Mouse (Mus musculus): Measurements from ENCODE around the gene Pdzrn4. TPM values are rescaled to one million over a fixed set of nuclear protein-coding genes. Genes with fewer than 3 reads are reported as not detected.

The Pdzrn4 gene
- total and polyA plus RNA-seq, 3 experiments: 0.90 to 3.5 (median 2.7) TPM

GRCm38 (mm10) chr15:92696276-92696956 is 299.7 kb downstream of the Pdzrn4 start:
- intact Hi-C loops (cut with DNase I): no loop called here
- WGBS: 25% methylated on average over 10 of the region's 10 CpGs
- no peak overlapping the region for H3K9ac ChIP-seq (ENCODE audit: low read depth, low read length)

GRCm38 (mm10) chr15:92704146-92704545 is 307.5 kb downstream of the Pdzrn4 start:
- Histone ChIP-seq H3K79me2 (replicated peaks; ENCODE audit: control insufficient read depth, insufficient read depth, low read length) (no peaks in the 10 kb centered on the region), H3K27me3 (ENCODE audit: control insufficient read depth, insufficient read depth, low read length) (no peaks in the 10 kb centered on the region), H3K27ac (no peak overlapping the region), H3K36me3 (ENCODE audit: control insufficient read depth, insufficient read depth, low read length) (no peaks in the 10 kb centered on the region), H3K4me1 (ENCODE audit: control insufficient read depth, insufficient read depth, low read length) (no peaks in the 10 kb centered on the region), H3K9ac (ENCODE audit: low read depth, low read length) (no peak overlapping the region), H3K4me3 (no peak overlapping the region)
- no peak for DNase-seq
- intact Hi-C loops (cut with DNase I): no loop called here
- whole genome bisulfite sequencing: 78% methylated on average over 8 of the region's 8 CpGs
- TF ChIP-seq EP300 (IDR thresholded peaks at IDR 0.05; ENCODE audit: insufficient read depth, low read depth, low read length) (no peak), CTCF (IDR thresholded peaks at IDR 0.05) (no peak), POLR2A (IDR thresholded peaks at IDR 0.05; ENCODE audit: insufficient read depth, low read depth, low read length) (no peak)

More at GRCm38 (mm10) chr15:92696276-92696956, 299.7 kb downstream of the Pdzrn4 start:
- no peak for DNase-seq
- no peaks in the 10 kb centered on the region for H3K36me3 ChIP-seq (ENCODE audit: control insufficient read depth, insufficient read depth, low read length)
- no peak overlapping the region for H3K4me3 ChIP-seq
- no peaks in the 10 kb centered on the region for H3K27me3 ChIP-seq (ENCODE audit: control insufficient read depth, insufficient read depth, low read length)
- TF ChIP-seq EP300 (IDR thresholded peaks at IDR 0.05; ENCODE audit: insufficient read depth, low read depth, low read length): no peak
- TF ChIP-seq CTCF (IDR thresholded peaks at IDR 0.05): no peak
- TF ChIP-seq POLR2A (IDR thresholded peaks at IDR 0.05; ENCODE audit: insufficient read depth, low read depth, low read length): no peak
- H3K79me2 ChIP-seq (replicated peaks; ENCODE audit: control insufficient read depth, insufficient read depth, low read length): no peaks in the 10 kb centered on the region
- H3K4me1 ChIP-seq (ENCODE audit: control insufficient read depth, insufficient read depth, low read length): peaks cover 1% of the 10 kb centered on the region
- no peak overlapping the region for H3K27ac ChIP-seq

- no peaks in the 10 kb centered on the region for H3K27me3 ChIP-seq (ENCODE audit: control insufficient read depth, insufficient read depth, low read length)
- no peak for DNase-seq
- intact Hi-C loops (cut with DNase I): no loop called here
- no peak for TF ChIP-seq CTCF (IDR thresholded peaks at IDR 0.05)
- TF ChIP-seq POLR2A (IDR thresholded peaks at IDR 0.05; ENCODE audit: insufficient read depth, low read depth, low read length): no peak
- no peak for TF ChIP-seq EP300 (IDR thresholded peaks at IDR 0.05; ENCODE audit: insufficient read depth, low read depth, low read length)
- WGBS: 68% methylated on average over 2 of the region's 2 CpGs
- H3K9ac ChIP-seq (ENCODE audit: low read depth, low read length): no peak overlapping the region
- H3K27ac ChIP-seq: no peak overlapping the region
- H3K4me3 ChIP-seq: no peak overlapping the region
- H3K79me2 ChIP-seq (replicated peaks; ENCODE audit: control insufficient read depth, insufficient read depth, low read length): no peaks in the 10 kb centered on the region
- H3K4me1 ChIP-seq (ENCODE audit: control insufficient read depth, insufficient read depth, low read length): no peaks in the 10 kb centered on the region
- H3K36me3 ChIP-seq (ENCODE audit: control insufficient read depth, insufficient read depth, low read length): no peaks in the 10 kb centered on the region
Observed at GRCm38 (mm10) chr15:92738676-92739075, 342.0 kb downstream of the Pdzrn4 start.

GRCm38 (mm10) chr15:92739887-92740286 is 343.2 kb downstream of the Pdzrn4 start:
- DNase-seq: no peak
- Histone ChIP-seq H3K9ac (ENCODE audit: low read depth, low read length) (no peak overlapping the region), H3K27ac (no peak overlapping the region), H3K27me3 (ENCODE audit: control insufficient read depth, insufficient read depth, low read length) (no peaks in the 10 kb centered on the region), H3K4me3 (no peak overlapping the region), H3K79me2 (replicated peaks; ENCODE audit: control insufficient read depth, insufficient read depth, low read length) (no peaks in the 10 kb centered on the region), H3K36me3 (ENCODE audit: control insufficient read depth, insufficient read depth, low read length) (no peaks in the 10 kb centered on the region), H3K4me1 (ENCODE audit: control insufficient read depth, insufficient read depth, low read length) (no peaks in the 10 kb centered on the region)
- intact Hi-C loops (cut with DNase I): no loop called here
- 90% methylated on average over 4 of the region's 4 CpGs for WGBS
- TF ChIP-seq POLR2A (IDR thresholded peaks at IDR 0.05; ENCODE audit: insufficient read depth, low read depth, low read length) (no peak), CTCF (IDR thresholded peaks at IDR 0.05) (no peak)

GRCm38 (mm10) chr15:92743624-92744023 is 346.9 kb downstream of the Pdzrn4 start:
- no peak overlapping the region for H3K9ac ChIP-seq (ENCODE audit: low read depth, low read length)
- intact Hi-C loops (cut with DNase I): no loop called here
- no peaks in the 10 kb centered on the region for H3K27me3 ChIP-seq (ENCODE audit: control insufficient read depth, insufficient read depth, low read length)
- 80% methylated on average over 6 of the region's 6 CpGs for WGBS
- DNase-seq: no peak
- H3K4me3 ChIP-seq: no peak overlapping the region
- no peak overlapping the region for H3K27ac ChIP-seq
- H3K36me3 ChIP-seq (ENCODE audit: control insufficient read depth, insufficient read depth, low read length): no peaks in the 10 kb centered on the region
- H3K79me2 ChIP-seq (replicated peaks; ENCODE audit: control insufficient read depth, insufficient read depth, low read length): no peaks in the 10 kb centered on the region
- no peaks in the 10 kb centered on the region for H3K4me1 ChIP-seq (ENCODE audit: control insufficient read depth, insufficient read depth, low read length)
- no peak for TF ChIP-seq CTCF (IDR thresholded peaks at IDR 0.05)
- TF ChIP-seq POLR2A (IDR thresholded peaks at IDR 0.05; ENCODE audit: insufficient read depth, low read depth, low read length): no peak
- no peak for TF ChIP-seq EP300 (IDR thresholded peaks at IDR 0.05; ENCODE audit: insufficient read depth, low read depth, low read length)

GRCm38 (mm10) chr15:92746081-92746480 is 349.4 kb downstream of the Pdzrn4 start:
- Histone ChIP-seq H3K36me3 (ENCODE audit: control insufficient read depth, insufficient read depth, low read length) (no peaks in the 10 kb centered on the region), H3K4me1 (ENCODE audit: control insufficient read depth, insufficient read depth, low read length) (no peaks in the 10 kb centered on the region), H3K4me3 (no peak overlapping the region), H3K27me3 (ENCODE audit: control insufficient read depth, insufficient read depth, low read length) (no peaks in the 10 kb centered on the region), H3K9ac (ENCODE audit: low read depth, low read length) (no peak overlapping the region), H3K27ac (no peak overlapping the region), H3K79me2 (replicated peaks; ENCODE audit: control insufficient read depth, insufficient read depth, low read length) (no peaks in the 10 kb centered on the region)
- no peak for TF ChIP-seq POLR2A (IDR thresholded peaks at IDR 0.05; ENCODE audit: insufficient read depth, low read depth, low read length)
- no peak for TF ChIP-seq CTCF (IDR thresholded peaks at IDR 0.05)
- no peak for TF ChIP-seq EP300 (IDR thresholded peaks at IDR 0.05; ENCODE audit: insufficient read depth, low read depth, low read length)
- WGBS: 89% methylated on average over 7 of the region's 7 CpGs
- intact Hi-C loops (cut with DNase I): no loop called here
- DNase-seq: no peak

All from heart, adult 2 months (tissue).